Mouse (Mus musculus): Measurements from ENCODE around the gene Cox7a1.

Cox7a1 gene

DNA sequence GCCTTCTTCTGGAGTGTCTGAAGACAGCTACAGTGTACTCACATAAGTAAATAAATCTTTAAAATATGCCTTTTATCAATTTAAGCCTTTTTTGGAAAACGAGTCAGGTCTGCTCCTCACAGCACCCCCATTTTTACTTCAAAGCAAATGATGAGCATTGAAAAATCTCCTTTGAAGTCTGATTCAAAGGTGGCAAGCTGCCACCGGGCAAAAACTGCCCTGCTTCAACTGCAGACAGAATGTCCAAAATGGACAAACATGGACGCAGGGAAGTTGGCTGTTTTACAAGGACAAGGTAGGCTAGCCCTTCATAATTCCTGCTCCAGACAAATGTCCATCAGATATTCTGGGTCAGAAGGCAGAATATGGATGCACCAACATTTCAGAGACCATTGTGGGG, 37.5 kb downstream of the Cox7a1 start:
- no peak for DNase-seq (ENCODE audit: low spot score)

- no peak for DNase-seq (ENCODE audit: low spot score)
Measured at GRCm38 (mm10) chr7:30222205-30222604, 38.3 kb downstream of the Cox7a1 start.

- DNase-seq (ENCODE audit: low spot score) = no peak
Measured at GRCm38 (mm10) chr7:30224206-30224605, 40.3 kb downstream of the Cox7a1 start.

DNA sequence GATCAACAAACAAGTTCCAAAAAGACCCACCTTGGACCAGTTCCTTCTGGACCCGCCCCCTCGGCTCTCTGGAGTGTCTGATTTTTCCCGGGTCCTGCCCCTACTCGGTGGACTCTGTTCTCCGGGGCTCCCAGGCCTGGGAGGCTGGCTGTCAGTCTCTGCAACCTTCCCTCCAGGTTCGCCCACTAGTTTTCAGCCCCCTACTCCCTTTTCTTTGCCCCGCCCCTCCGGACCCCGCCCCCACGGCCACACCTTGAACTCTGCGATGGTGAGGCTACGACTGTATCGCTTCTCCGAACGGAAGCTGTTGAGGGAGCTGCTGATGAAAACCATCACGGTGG, 47.4 kb downstream of the Cox7a1 start:
- no peak for DNase-seq (ENCODE audit: low spot score)

GRCm38 (mm10) chr7:30231669-30232454, 47.9 kb downstream of the Cox7a1 start, which contains the start of the genes Polr2i and Tbcb:
Polr2i (plus strand) TSS chr7:30231948.
Tbcb (minus strand) TSS chr7:30232272.
- DNase-seq (ENCODE audit: low spot score) = peak; percentile 95

- no peak for DNase-seq (ENCODE audit: low spot score)
Measured at GRCm38 (mm10) chr7:30232631-30233148, 48.7 kb downstream of the Cox7a1 start.

DNA sequence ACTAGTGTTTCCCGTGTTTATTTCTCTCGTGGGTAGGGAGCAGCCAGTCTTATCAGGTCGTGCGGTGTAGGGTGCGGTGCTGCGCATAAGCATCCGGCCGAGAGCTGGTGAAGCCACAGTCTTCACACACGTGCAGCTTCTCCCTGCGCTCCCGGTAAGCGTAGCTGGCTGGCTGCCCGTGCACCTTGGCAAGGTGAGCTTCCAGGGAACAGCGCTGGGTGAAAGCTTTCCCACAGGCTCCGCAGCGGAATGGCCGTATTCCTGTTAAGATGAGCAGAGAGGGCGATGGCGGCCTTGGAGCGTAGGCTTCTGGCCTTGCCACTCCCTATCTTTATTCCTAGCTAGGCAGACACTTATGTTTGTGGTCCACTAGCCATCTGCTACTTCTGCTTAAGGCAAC, 49.4 kb downstream of the Cox7a1 start:
- no peak for DNase-seq (ENCODE audit: low spot score)

DNA sequence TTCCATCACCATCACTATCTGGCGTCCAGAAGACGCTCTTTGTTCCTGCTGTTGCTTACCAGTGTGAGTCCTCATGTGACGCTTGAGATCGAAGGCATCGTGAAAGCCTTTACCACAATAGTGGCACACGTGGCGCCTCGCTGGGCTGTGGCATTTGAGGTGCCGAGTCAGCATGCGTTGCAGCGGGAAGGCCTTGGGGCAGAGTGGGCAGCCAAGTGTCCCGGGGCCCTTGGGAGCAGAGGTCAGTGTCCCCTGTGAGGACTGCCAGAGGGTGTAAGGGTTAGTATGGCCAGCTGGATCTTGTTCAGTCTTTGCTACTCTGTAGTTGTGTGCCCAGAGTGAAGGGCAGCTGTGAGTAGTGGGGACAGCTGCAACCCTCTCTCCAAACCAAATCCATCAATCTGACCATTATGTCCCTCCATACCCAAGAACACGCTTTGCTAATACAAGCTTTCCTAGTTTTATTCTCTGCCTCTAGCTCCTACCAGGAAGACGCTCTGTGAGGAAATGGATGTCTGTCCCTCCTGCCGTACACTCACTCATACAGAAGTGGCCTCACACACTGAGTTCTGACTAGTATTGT, 50.4 kb downstream of the Cox7a1 start:
- no peak for DNase-seq (ENCODE audit: low spot score)

DNA sequence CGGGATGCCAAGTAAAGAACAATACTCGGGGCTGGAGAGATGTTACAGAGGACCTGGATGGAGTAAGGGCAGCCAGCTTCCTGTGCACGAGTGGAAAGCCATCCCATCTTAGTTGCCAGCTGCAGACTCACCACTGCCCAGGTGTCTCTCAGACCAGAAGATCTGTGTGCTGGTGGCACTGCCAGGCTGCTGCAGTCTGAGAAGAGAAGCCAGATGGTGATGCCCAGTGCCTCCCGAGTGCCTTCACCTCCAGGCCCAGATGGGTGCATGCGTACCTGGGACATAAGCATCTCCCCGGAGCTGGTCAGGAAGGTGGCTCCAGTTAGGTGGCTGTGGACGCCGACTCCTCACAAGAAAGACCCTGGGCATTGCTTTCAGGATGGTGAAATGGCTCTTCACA, 51.1 kb downstream of the Cox7a1 start:
- DNase-seq (ENCODE audit: low spot score) = no peak

DNA sequence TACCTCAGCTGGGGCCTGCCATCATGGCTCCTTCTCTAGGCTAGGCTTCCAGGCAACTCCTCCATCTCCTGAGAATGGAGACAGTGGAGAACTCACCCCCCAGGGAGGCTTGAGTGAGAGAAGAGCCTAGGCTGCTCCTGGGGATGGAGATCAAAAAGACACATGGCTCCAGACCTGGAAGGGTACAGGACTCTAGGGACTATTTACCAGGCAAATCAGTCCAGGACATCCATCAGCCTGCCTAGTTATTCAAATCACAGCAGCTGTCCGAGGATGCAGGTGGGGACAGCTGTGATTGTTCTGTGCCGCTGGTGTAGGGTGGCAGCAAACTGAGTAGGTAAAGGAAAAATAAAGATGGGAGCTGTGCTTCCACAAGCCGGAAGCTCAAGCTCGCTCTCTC, 51.7 kb downstream of the Cox7a1 start, which contains the start of gene Ovol3:
Ovol3 (minus strand) TSS at position 101 of the 400 bp plus-strand sequence.
- no peak for DNase-seq (ENCODE audit: low spot score)
